Mouse (Mus musculus): ENCODE results near the gene Eif2ak3.
A peak's percentile ranks its signal among the peaks of the same experiment; 100 is the strongest.

Eif2ak3 gene

GRCm38 (mm10) chr6:70903689-70904088, 59.4 kb downstream of the Eif2ak3 start:
- no peak for DNase-seq

- no peak for DNase-seq
Measured at GRCm38 (mm10) chr6:70909572-70909971, 65.3 kb downstream of the Eif2ak3 start.

- no peak for DNase-seq
Measured at GRCm38 (mm10) chr6:70910285-70910684, 66.0 kb downstream of the Eif2ak3 start.

- peak; percentile 85 for DNase-seq
Measured at GRCm38 (mm10) chr6:70911668-70912395, 67.5 kb downstream of the Eif2ak3 start.

- DNase-seq, result no peak
Measured at GRCm38 (mm10) chr6:70912396-70912765, 68.1 kb downstream of the Eif2ak3 start.

- DNase-seq, result no peak
Measured at GRCm38 (mm10) chr6:70918827-70919226, 74.5 kb downstream of the Eif2ak3 start, which contains the start of gene Tex37. Tex37 (minus strand) TSS chr6:70918927.

GRCm38 (mm10) chr6:70921274-70922074, 77.2 kb downstream of the Eif2ak3 start:
- DNase-seq, result peak; percentile 50

GRCm38 (mm10) chr6:70931801-70932200, 87.5 kb downstream of the Eif2ak3 start:
- no peak for DNase-seq

- no peak for DNase-seq
Measured at GRCm38 (mm10) chr6:70953274-70953673, 109.0 kb downstream of the Eif2ak3 start.

- DNase-seq, result no peak
Measured at GRCm38 (mm10) chr6:70954040-70954439, 109.7 kb downstream of the Eif2ak3 start.

Measured in cerebellum, adult 9-11 months (tissue).